Comparison of ENCODE assay signal across 16 mouse cellular contexts in genomic region chr5:30095731-30096130, GRCm38 (mm10). TPM values are rescaled to one million over a fixed set of nuclear protein-coding genes. Genes with fewer than 3 reads are reported as not detected.
"Had no signal": no experiment of that assay in that cellular context is flagged by ENCODE, and none has a peak within 500 bp of the region (broad histone marks: within the 10 kb centered on the region; RNA-seq: fewer than 3 reads in every experiment).

No protein-coding gene starts in this region.

- ATAC-seq: midbrain, embryonic 13.5 days had no signal

- H3K4me3 ChIP-seq: limb, embryonic 13.5 days; midbrain, embryonic 13.5 days had no signal

- H3K27ac ChIP-seq: kidney, postnatal 0 days; limb, embryonic 13.5 days; liver, embryonic 14.5 days; midbrain, embryonic 13.5 days had no signal

- H3K9ac ChIP-seq: limb, embryonic 13.5 days; liver, embryonic 14.5 days; midbrain, embryonic 13.5 days had no signal

- H3K27me3 ChIP-seq: limb, embryonic 13.5 days; midbrain, embryonic 13.5 days had no signal

- H3K36me3 ChIP-seq: limb, embryonic 13.5 days; midbrain, embryonic 13.5 days had no signal

- H3K4me2 ChIP-seq: limb, embryonic 13.5 days; midbrain, embryonic 13.5 days had no signal

- H3K4me1 ChIP-seq: limb, embryonic 13.5 days; midbrain, embryonic 13.5 days had no signal

- H3K9me3 ChIP-seq: limb, embryonic 13.5 days; midbrain, embryonic 13.5 days had no signal

- DNase-seq: kidney, postnatal 36 days; layer of hippocampus, adult 9-11 months; layer of hippocampus, postnatal 36 days; left cerebral cortex, postnatal 4 days; lung, adult 18-20 months; right cerebral cortex, postnatal 14 days; thymus, adult 18-20 months; thymus, postnatal 14 days had no signal

RNA-seq across cellular contexts. Expression of gene Garem2, which starts 9.2 kb away (rescaled TPM):
- total RNA-seq: liver, adult 2 months had no signal
- polyA plus RNA-seq: liver, adult 2 months had no signal

RNA-seq across cellular contexts. Expression of gene 3110082J24Rik, which starts 10.2 kb away (rescaled TPM):
- total RNA-seq: liver, adult 2 months had no signal
- polyA plus RNA-seq: kidney, postnatal 0 days; limb, embryonic 13.5 days; liver, adult 2 months; liver, embryonic 14.5 days; lung, embryonic 16.5 days; small intestine, adult 2 months; stomach, embryonic 16.5 days had no signal
